Mouse (Mus musculus) cerebellum, postnatal 14 days (tissue): ENCODE results near the gene Rgl1.

Experiments
- DNase-seq, 2 experiments: peaks; one replicate each; pipeline ENCODE4 v3.0.0; 2021; ENCODE audit warnings: mixed read lengths in 2 of 2

Gene Rgl1

GRCm38 (mm10) chr1:152506175-152506574 is 260.0 kb downstream of the Rgl1 start:
- DNase-seq = no peak

GRCm38 (mm10) chr1:152499802-152500201 is 266.3 kb downstream of the Rgl1 start:
- no peak for DNase-seq

GRCm38 (mm10) chr1:152497581-152497980 is 268.6 kb downstream of the Rgl1 start:
- DNase-seq = no peak

GRCm38 (mm10) chr1:152496831-152497230 is 269.3 kb downstream of the Rgl1 start:
- DNase-seq = no peak

- no peak for DNase-seq
These were observed 273.9 kb downstream of the Rgl1 start for GRCm38 (mm10) chr1:152492258-152492657.

GRCm38 (mm10) chr1:152490842-152491241 is 275.3 kb downstream of the Rgl1 start:
- DNase-seq = no peak

GRCm38 (mm10) chr1:152476126-152476525 is 290.0 kb downstream of the Rgl1 start:
- DNase-seq = no peak

GRCm38 (mm10) chr1:152468443-152468842 is 297.7 kb downstream of the Rgl1 start:
- peak; percentile 10 to 16 for DNase-seq
